Mouse (Mus musculus) testis, adult 10 weeks (tissue): ENCODE data around the gene Gm3194. TPM values are rescaled to one million over a fixed set of nuclear protein-coding genes. Genes with fewer than 3 reads are reported as not detected.

Experiments
- polyA plus RNA-seq: library from polyadenylated mRNA; stranded (reverse); fragments of 350-450 nt; fragmentation: Illumina TruSeq; extraction: RNeasy Lipid Tissue Mini Kit (QIAGEN cat#74804); gene quantifications from one replicate; pipeline ENCODE4 v1.2.3, GENCODE M21; 2014; ENCODE audit warnings: low read depth, low replicate concordance

Gm3194 gene
- 3.1 TPM for polyA plus RNA-seq

DNA sequence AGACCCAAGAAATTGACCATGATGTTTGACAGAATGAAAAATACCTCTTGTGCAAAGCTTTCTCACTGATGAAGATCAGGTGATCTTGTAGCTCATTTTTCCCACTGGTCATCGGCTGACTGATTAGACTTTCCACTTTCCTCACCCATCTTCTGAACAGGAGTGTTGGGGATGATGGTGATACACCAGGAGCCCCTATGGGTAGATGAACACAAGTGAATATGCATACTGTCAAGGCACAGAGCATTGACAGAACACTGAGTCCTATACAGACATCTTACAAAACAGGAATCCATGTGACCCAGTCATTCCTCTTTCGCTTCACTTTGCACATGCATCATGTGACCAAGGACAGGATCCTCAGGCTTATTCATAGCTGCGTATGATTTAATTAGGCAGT lies at the start of gene Gm3194:
Gene Gm3194 (minus strand): TSS at position 101 of the 400 bp plus-strand sequence.

GRCm38 (mm10) chr14:5501374-5501773 lies 46.1 kb upstream of the Gm3194 start, which contains the start of gene Gm3488:
Gm3488 (plus strand) TSS chr14:5501674.

GRCm38 (mm10) chr14:5483907-5484306 lies 28.6 kb upstream of the Gm3194 start, which contains the start of gene Gm3187:
Gm3187 (plus strand) TSS chr14:5484207.

GRCm38 (mm10) chr14:5477730-5478129 lies 22.5 kb upstream of the Gm3194 start, which contains the start of gene Gm8246:
Gm8246 (minus strand) TSS chr14:5477830.

GRCm38 (mm10) chr14:5388949-5389348 lies 66.3 kb downstream of the Gm3194 start, which contains the start of gene Gm3500:
Gm3500 (minus strand) TSS chr14:5389049.

Other genes starting within 250 kb of the Gm3194 start
- 2.9 TPM for gene Gm3526, start 194.9 kb downstream of the Gm3194 start, polyA plus RNA-seq
- gene Gm3542, start 120.5 kb downstream of the Gm3194 start, polyA plus RNA-seq: 4.6 TPM
- 3.4 TPM for gene Gm3500, start 66.4 kb downstream of the Gm3194 start, polyA plus RNA-seq
- gene Gm8246, start 22.4 kb upstream of the Gm3194 start, polyA plus RNA-seq: 22.0 TPM
- gene Gm3187, start 28.7 kb upstream of the Gm3194 start, polyA plus RNA-seq: not detected
- 6.7 TPM for gene Gm3488, start 46.2 kb upstream of the Gm3194 start, polyA plus RNA-seq
- gene Gm3532, start 83.0 kb upstream of the Gm3194 start, polyA plus RNA-seq: not detected
- gene Gm8265, start 177.6 kb upstream of the Gm3194 start, polyA plus RNA-seq: 4.2 TPM
- gene Gm9603, start 232.0 kb upstream of the Gm3194 start, polyA plus RNA-seq: 4.6 TPM